In the genomic region with DNA sequence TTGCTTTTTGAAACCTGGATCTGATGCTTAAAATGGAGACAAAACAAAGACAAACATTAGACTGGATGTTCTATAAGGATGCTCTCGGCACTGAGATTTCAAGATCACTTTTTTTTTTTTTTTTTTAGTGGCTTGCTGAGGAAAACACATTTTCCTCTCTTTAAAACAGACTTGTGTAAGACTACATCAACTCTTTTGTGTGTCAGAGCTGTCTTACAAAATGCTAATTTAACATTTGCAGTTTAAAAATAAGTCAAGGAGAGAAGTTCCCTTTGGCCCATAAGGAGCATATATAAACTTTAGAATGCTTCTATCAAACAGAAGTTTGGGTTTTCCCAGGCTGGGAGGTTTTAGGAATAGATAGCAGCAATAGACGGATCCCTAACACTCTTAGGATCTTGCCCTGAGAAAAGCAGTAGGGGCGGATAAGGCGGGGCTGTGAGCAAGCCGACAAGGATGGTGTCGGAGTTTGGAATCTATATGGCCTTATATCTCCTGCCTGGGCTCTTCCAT, we compare ENCODE assay signal across 25 mouse cellular contexts.
"Had no signal": no experiment of that assay in that cellular context is flagged by ENCODE, and none has a peak within 500 bp of the region (broad histone marks: within the 10 kb centered on the region; RNA-seq: fewer than 3 reads in every experiment).

No protein-coding gene starts in this region.

- DNase-seq: gastrocnemius, adult 2 months; gastrocnemius, postnatal 10 days; gastrocnemius, postnatal 25 days; heart, adult 18-20 months; heart, postnatal 10 days; heart, postnatal 4 days; kidney, adult 18-20 months; kidney, adult 8-10 months; kidney, postnatal 10 days; kidney, postnatal 25 days; kidney, postnatal 4 days; liver; liver, embryonic 13.5 days had no signal

- ATAC-seq: hindbrain, embryonic 16.5 days; inflammation-experienced regulatory T-cells, adult 6 months; intestine, embryonic 15.5 days; intestine, postnatal 0 days had no signal

- H3K27ac ChIP-seq: gastrocnemius, adult 2 months; heart, embryonic 10.5 days; hindbrain, embryonic 10.5 days; hindbrain, embryonic 12.5 days; hindbrain, embryonic 14.5 days; intestine, embryonic 15.5 days; layer of hippocampus, adult 2 months; limb, embryonic 10.5 days; limb, embryonic 12.5 days; liver, embryonic 13.5 days had no signal

- H3K4me3 ChIP-seq: gastrocnemius, adult 2 months; heart, embryonic 10.5 days; heart, embryonic 12.5 days; hindbrain, embryonic 10.5 days; hindbrain, embryonic 12.5 days; intestine, embryonic 15.5 days; layer of hippocampus, adult 2 months; limb, embryonic 10.5 days; limb, embryonic 12.5 days; liver, embryonic 13.5 days had no signal

- H3K4me1 ChIP-seq: hindbrain, embryonic 10.5 days; hindbrain, embryonic 12.5 days; intestine, embryonic 15.5 days; limb, embryonic 10.5 days; limb, embryonic 12.5 days; liver, embryonic 13.5 days had no signal
